Mouse (Mus musculus): Measurements from ENCODE around the gene Rhpn2. TPM values are rescaled to one million over a fixed set of nuclear protein-coding genes. Genes with fewer than 3 reads are reported as not detected.
A peak's percentile ranks its signal among the peaks of the same experiment; 100 is the strongest.
"Not testable (repeated sequence)": the region's sequence is repeated elsewhere in the genome, so short reads cannot be mapped to it uniquely, and the experiment has no call there.

The Rhpn2 gene
- polyA plus RNA-seq, 1 experiment from 2014 or later, result 16.3 TPM

- not testable (repeated sequence) for H3K9ac ChIP-seq (replicated peaks; ENCODE audit: low read length); H3K27me3 ChIP-seq (ENCODE audit: insufficient read depth, low read length); H3K36me3 ChIP-seq (ENCODE audit: insufficient read depth, low read length); ATAC-seq (ENCODE audit: low FRiP score, low TSS enrichment); H3K4me3 ChIP-seq (ENCODE audit: low read length); H3K9me3 ChIP-seq (ENCODE audit: low read length); H3K4me2 ChIP-seq (replicated peaks; ENCODE audit: low read depth, low read length); H3K27ac ChIP-seq (ENCODE audit: low read length)
- H3K4me1 ChIP-seq (ENCODE audit: insufficient read depth, low read length), result peaks cover 14% of the 10 kb centered on the region
- 79% methylated on average over 3 of the region's 3 CpGs for WGBS
Measured at GRCm38 (mm10) chr7:35319221-35319620, 14.7 kb upstream of the Rhpn2 start.

- Histone ChIP-seq H3K9me3 (ENCODE audit: low read length) (no peaks in the 10 kb centered on the region), H3K27me3 (ENCODE audit: insufficient read depth, low read length) (no peaks in the 10 kb centered on the region), H3K4me2 (replicated peaks; ENCODE audit: low read depth, low read length) (no peak overlapping the region), H3K27ac (ENCODE audit: low read length) (no peak overlapping the region), H3K36me3 (ENCODE audit: insufficient read depth, low read length) (no peaks in the 10 kb centered on the region), H3K4me3 (ENCODE audit: low read length) (no peak overlapping the region), H3K9ac (replicated peaks; ENCODE audit: low read length) (no peak overlapping the region), H3K4me1 (ENCODE audit: insufficient read depth, low read length) (peaks cover 14% of the 10 kb centered on the region)
- ATAC-seq (ENCODE audit: low FRiP score, low TSS enrichment), result no peak
- WGBS, result 81% methylated on average over 4 of the region's 4 CpGs
Measured at GRCm38 (mm10) chr7:35319755-35320154, 14.2 kb upstream of the Rhpn2 start.

GRCm38 (mm10) chr7:35322161-35322560, 11.8 kb upstream of the Rhpn2 start:
- no peaks in the 10 kb centered on the region for H3K36me3 ChIP-seq (ENCODE audit: insufficient read depth, low read length)
- no peak overlapping the region for H3K9ac ChIP-seq (replicated peaks; ENCODE audit: low read length)
- no peak overlapping the region for H3K27ac ChIP-seq (ENCODE audit: low read length)
- no peaks in the 10 kb centered on the region for H3K27me3 ChIP-seq (ENCODE audit: insufficient read depth, low read length)
- H3K4me1 ChIP-seq (ENCODE audit: insufficient read depth, low read length), result peaks cover 11% of the 10 kb centered on the region
- H3K4me3 ChIP-seq (ENCODE audit: low read length), result no peak overlapping the region
- 52% methylated on average over 3 of the region's 3 CpGs for WGBS
- no peaks in the 10 kb centered on the region for H3K9me3 ChIP-seq (ENCODE audit: low read length)
- no peak for ATAC-seq (ENCODE audit: low FRiP score, low TSS enrichment)
- H3K4me2 ChIP-seq (replicated peaks; ENCODE audit: low read depth, low read length), result no peak overlapping the region

GRCm38 (mm10) chr7:35322732-35323420, 11.1 kb upstream of the Rhpn2 start:
- Histone ChIP-seq H3K9ac (replicated peaks; ENCODE audit: low read length) (0 out of 2 replicates have a peak overlapping the region, but pooled peaks have one; percentile 24), H3K4me1 (ENCODE audit: insufficient read depth, low read length) (peaks cover 4% of the 10 kb centered on the region), H3K27me3 (ENCODE audit: insufficient read depth, low read length) (no peaks in the 10 kb centered on the region), H3K36me3 (ENCODE audit: insufficient read depth, low read length) (no peaks in the 10 kb centered on the region), H3K4me3 (ENCODE audit: low read length) (peak overlapping the region; percentile 6; the same call in 1 of the 2 replicates), H3K9me3 (ENCODE audit: low read length) (no peaks in the 10 kb centered on the region), H3K4me2 (replicated peaks; ENCODE audit: low read depth, low read length) (peak overlapping the region; percentile 31), H3K27ac (ENCODE audit: low read length) (no peak overlapping the region)
- no peak for ATAC-seq (ENCODE audit: low FRiP score, low TSS enrichment)
- 7% methylated on average over 11 of the region's 13 CpGs for WGBS

GRCm38 (mm10) chr7:35331590-35331989, 2.4 kb upstream of the Rhpn2 start:
- 65% methylated on average over 3 of the region's 3 CpGs for WGBS
- H3K4me3 ChIP-seq (ENCODE audit: low read length), result no peak overlapping the region
- no peak overlapping the region for H3K4me2 ChIP-seq (replicated peaks; ENCODE audit: low read depth, low read length)
- H3K27me3 ChIP-seq (ENCODE audit: insufficient read depth, low read length), result peaks cover 4% of the 10 kb centered on the region; the same call in 1 of the 2 replicates
- ATAC-seq (ENCODE audit: low FRiP score, low TSS enrichment), result no peak
- no peaks in the 10 kb centered on the region for H3K9me3 ChIP-seq (ENCODE audit: low read length)
- peak overlapping the region; percentile 45; the same call in 1 of the 2 replicates for H3K27ac ChIP-seq (ENCODE audit: low read length)
- H3K4me1 ChIP-seq (ENCODE audit: insufficient read depth, low read length), result peaks cover 17% of the 10 kb centered on the region
- H3K36me3 ChIP-seq (ENCODE audit: insufficient read depth, low read length), result no peaks in the 10 kb centered on the region
- no peak overlapping the region for H3K9ac ChIP-seq (replicated peaks; ENCODE audit: low read length)

GRCm38 (mm10) chr7:35333231-35333651, 729 bp upstream of the Rhpn2 start:
- Histone ChIP-seq H3K4me3 (ENCODE audit: low read length) (peak overlapping the region; percentile 61), H3K27me3 (ENCODE audit: insufficient read depth, low read length) (peaks cover 4% of the 10 kb centered on the region; the same call in 1 of the 2 replicates), H3K27ac (ENCODE audit: low read length) (peak overlapping the region; percentile 48), H3K4me2 (replicated peaks; ENCODE audit: low read depth, low read length) (peak overlapping the region; percentile 87), H3K9me3 (ENCODE audit: low read length) (no peaks in the 10 kb centered on the region), H3K9ac (replicated peaks; ENCODE audit: low read length) (peak overlapping the region; percentile 67), H3K4me1 (ENCODE audit: insufficient read depth, low read length) (peaks cover 17% of the 10 kb centered on the region), H3K36me3 (ENCODE audit: insufficient read depth, low read length) (no peaks in the 10 kb centered on the region)
- peak; percentile 17 for ATAC-seq (ENCODE audit: low FRiP score, low TSS enrichment)
- under 1% methylated on average over 19 of the region's 19 CpGs for WGBS

GRCm38 (mm10) chr7:35334527-35335452, 820 bp downstream of the Rhpn2 start:
- peak overlapping the region; percentile 78 for H3K9ac ChIP-seq (replicated peaks; ENCODE audit: low read length)
- ATAC-seq (ENCODE audit: low FRiP score, low TSS enrichment), result no peak; the same call in none of the 2 replicates
- no peaks in the 10 kb centered on the region for H3K9me3 ChIP-seq (ENCODE audit: low read length)
- peak overlapping the region; percentile 87 for H3K4me2 ChIP-seq (replicated peaks; ENCODE audit: low read depth, low read length)
- peaks cover 4% of the 10 kb centered on the region; the same call in 1 of the 2 replicates for H3K27me3 ChIP-seq (ENCODE audit: insufficient read depth, low read length)
- H3K4me1 ChIP-seq (ENCODE audit: insufficient read depth, low read length), result peaks cover 17% of the 10 kb centered on the region
- under 1% methylated on average over 51 of the region's 51 CpGs for whole genome bisulfite sequencing
- H3K27ac ChIP-seq (ENCODE audit: low read length), result peak overlapping the region; percentile 67
- no peaks in the 10 kb centered on the region for H3K36me3 ChIP-seq (ENCODE audit: insufficient read depth, low read length)
- H3K4me3 ChIP-seq (ENCODE audit: low read length), result peak overlapping the region; percentile 61

GRCm38 (mm10) chr7:35340196-35340595, 6.2 kb downstream of the Rhpn2 start:
- Histone ChIP-seq H3K4me1 (ENCODE audit: insufficient read depth, low read length) (peaks cover 3% of the 10 kb centered on the region; the same call in 1 of the 2 replicates), H3K4me3 (ENCODE audit: low read length) (no peak overlapping the region), H3K4me2 (replicated peaks; ENCODE audit: low read depth, low read length) (no peak overlapping the region), H3K36me3 (ENCODE audit: insufficient read depth, low read length) (no peaks in the 10 kb centered on the region), H3K9ac (replicated peaks; ENCODE audit: low read length) (no peak overlapping the region), H3K27ac (ENCODE audit: low read length) (no peak overlapping the region), H3K27me3 (ENCODE audit: insufficient read depth, low read length) (no peaks in the 10 kb centered on the region; the same call in 1 of the 2 replicates), H3K9me3 (ENCODE audit: low read length) (no peaks in the 10 kb centered on the region)
- 36% methylated on average over 5 of the region's 5 CpGs for WGBS
- no peak for ATAC-seq (ENCODE audit: low FRiP score, low TSS enrichment)

GRCm38 (mm10) chr7:35341282-35341681, 7.3 kb downstream of the Rhpn2 start:
- Histone ChIP-seq H3K4me1 (ENCODE audit: insufficient read depth, low read length) (peaks cover 3% of the 10 kb centered on the region; the same call in 1 of the 2 replicates), H3K36me3 (ENCODE audit: insufficient read depth, low read length) (no peaks in the 10 kb centered on the region), H3K4me2 (replicated peaks; ENCODE audit: low read depth, low read length) (no peak overlapping the region), H3K27me3 (ENCODE audit: insufficient read depth, low read length) (no peaks in the 10 kb centered on the region), H3K9me3 (ENCODE audit: low read length) (no peaks in the 10 kb centered on the region), H3K4me3 (ENCODE audit: low read length) (no peak overlapping the region), H3K9ac (replicated peaks; ENCODE audit: low read length) (no peak overlapping the region), H3K27ac (ENCODE audit: low read length) (no peak overlapping the region)
- 83% methylated on average over 6 of the region's 6 CpGs for WGBS
- 0 out of 2 replicates have a peak, but pooled peaks have one; percentile 31 for ATAC-seq (ENCODE audit: low FRiP score, low TSS enrichment)

Measured in kidney, embryonic 16.5 days (tissue).